Mouse (Mus musculus) embryonic facial prominence, embryonic 11.5 days (tissue): ENCODE data around the gene Trim50. TPM values are rescaled to one million over a fixed set of nuclear protein-coding genes. Genes with fewer than 3 reads are reported as not detected.
"Not testable (repeated sequence)": the region's sequence is repeated elsewhere in the genome, so short reads cannot be mapped to it uniquely, and the experiment has no call there.

Source experiments
- ATAC-seq: fragments of 200-750 bp; cut with Nextera tagmentation; replicated peaks from 2 replicates; pipeline ENCODE4 v1.8.0; 2017; ENCODE audit warnings: low read depth; ENCODE audit not compliant: insufficient number of reproducible peaks, low FRiP score, low TSS enrichment
- DNase-seq: peaks from one replicate; pipeline ENCODE4 v3.0.0-alpha.2; 2015; ENCODE audit warnings: low spot score
- H3K27ac ChIP-seq: fragments of 300-500 bp; sonication (generic); replicated peaks from 2 replicates; pipeline ENCODE4 v1.5.1; 2014; ENCODE audit warnings: mild to moderate bottlenecking, low read depth, low read length, control low read depth
- H3K27me3 ChIP-seq: fragments of 300-500 bp; sonication (generic); 2 replicates; pipeline ENCODE4 v1.6.1; 2014; ENCODE audit warnings: mild to moderate bottlenecking, low read length, moderate library complexity, mixed read lengths; ENCODE audit not compliant: control insufficient read depth, insufficient read depth
- H3K36me3 ChIP-seq: fragments of 300-500 bp; sonication (generic); replicated peaks from 2 replicates; pipeline ENCODE4 v1.6.1; 2014; ENCODE audit warnings: low read depth, mild to moderate bottlenecking, low read length, moderate library complexity, mixed read lengths; ENCODE audit not compliant: control insufficient read depth, insufficient read depth
- H3K4me1 ChIP-seq: fragments of 300-500 bp; sonication (generic); 2 replicates; pipeline ENCODE4 v1.6.1; 2014; ENCODE audit warnings: low read length, mixed read lengths; ENCODE audit not compliant: control insufficient read depth, insufficient read depth
- H3K4me2 ChIP-seq: fragments of 300-500 bp; sonication (generic); 2 replicates; pipeline ENCODE4 v1.6.1; 2014; ENCODE audit warnings: low read depth, mild to moderate bottlenecking, control low read depth, low read length, moderate library complexity
- H3K4me3 ChIP-seq: fragments of 300-500 bp; sonication (generic); 2 replicates; pipeline ENCODE4 v1.5.1; 2014; ENCODE audit warnings: low read depth, low read length, control low read depth
- H3K9ac ChIP-seq: fragments of 300-500 bp; sonication (generic); replicated peaks from 2 replicates; pipeline ENCODE4 v1.6.1; 2014; ENCODE audit warnings: mild to moderate bottlenecking, control low read depth, low read length
- H3K9me3 ChIP-seq: fragments of 300-500 bp; sonication (generic); replicated peaks from 2 replicates; pipeline ENCODE4 v1.6.1; 2016; ENCODE audit warnings: mild to moderate bottlenecking, low read length, inconsistent platforms, mixed read lengths; ENCODE audit not compliant: control insufficient read depth
- WGBS: fragments of 180-500 bp; shearing (Covaris S2); extraction: QIAGEN DNeasy Blood & Tissue Kit; methylation state at CpG from one replicate; pipeline ENCODE4 v1.1.7; 2014; 5-methylcytosine and 5-hydroxymethylcytosine counted together
- polyA plus RNA-seq: library from polyadenylated mRNA; unstranded; fragments of >200 nt; fragmentation: Nextera tagmentation; extraction: Ambion mirVana; gene quantifications from 2 replicates; pipeline ENCODE4 v1.2.1, GENCODE M21; 2014

The Trim50 gene
- polyA plus RNA-seq, 1 experiment from 2014 or later: not detected

GRCm38 (mm10) chr5:135356090-135356489 lies 3.0 kb downstream of the Trim50 start:
- H3K4me2 ChIP-seq: no peak overlapping the region

GRCm38 (mm10) chr5:135357556-135357955 lies 4.5 kb downstream of the Trim50 start:
- no peak overlapping the region for H3K27ac ChIP-seq
- H3K4me3 ChIP-seq: no peak overlapping the region
- no peaks in the 10 kb centered on the region for H3K27me3 ChIP-seq
- H3K36me3 ChIP-seq: no peaks in the 10 kb centered on the region
- no peaks in the 10 kb centered on the region for H3K4me1 ChIP-seq
- WGBS: 80% methylated on average over 2 of the region's 2 CpGs
- no peak overlapping the region for H3K9ac ChIP-seq
- H3K4me2 ChIP-seq: no peak overlapping the region
- no peak for DNase-seq
- ATAC-seq: no peak
- H3K9me3 ChIP-seq: 0 out of 2 replicates have a peak, but pooled peaks cover 2% of the 10 kb centered on the region

More at GRCm38 (mm10) chr5:135356090-135356489, 3.0 kb downstream of the Trim50 start:
- ATAC-seq (no peak), DNase-seq (no peak)
- no peak overlapping the region for H3K4me3 ChIP-seq
- H3K4me1 ChIP-seq: no peaks in the 10 kb centered on the region
- no peaks in the 10 kb centered on the region for H3K27me3 ChIP-seq
- H3K9ac ChIP-seq: no peak overlapping the region
- no peak overlapping the region for H3K27ac ChIP-seq
- WGBS: 68% methylated on average over 1 of the region's 1 CpGs
- H3K36me3 ChIP-seq: no peaks in the 10 kb centered on the region
- 0 out of 2 replicates have a peak, but pooled peaks cover 2% of the 10 kb centered on the region for H3K9me3 ChIP-seq

GRCm38 (mm10) chr5:135359772-135360171 lies 6.7 kb downstream of the Trim50 start:
- WGBS: 96% methylated on average over 2 of the region's 2 CpGs
- Histone ChIP-seq H3K27me3 (no peaks in the 10 kb centered on the region), H3K4me1 (no peaks in the 10 kb centered on the region), H3K4me3 (no peak overlapping the region), H3K27ac (no peak overlapping the region), H3K9me3 (0 out of 2 replicates have a peak, but pooled peaks cover 2% of the 10 kb centered on the region), H3K9ac (no peak overlapping the region), H3K4me2 (no peak overlapping the region), H3K36me3 (no peaks in the 10 kb centered on the region)
- ATAC-seq (no peak), DNase-seq (no peak)

GRCm38 (mm10) chr5:135362572-135362971 lies 9.5 kb downstream of the Trim50 start:
- 0 out of 2 replicates have a peak, but pooled peaks cover 2% of the 10 kb centered on the region for H3K9me3 ChIP-seq
- no peaks in the 10 kb centered on the region for H3K27me3 ChIP-seq
- H3K4me2 ChIP-seq: no peak overlapping the region
- no peak for ATAC-seq
- WGBS: 90% methylated on average over 3 of the region's 3 CpGs
- DNase-seq: no peak
- H3K4me1 ChIP-seq: no peaks in the 10 kb centered on the region
- H3K4me3 ChIP-seq: no peak overlapping the region
- H3K36me3 ChIP-seq: no peaks in the 10 kb centered on the region
- H3K27ac ChIP-seq: no peak overlapping the region
- H3K9ac ChIP-seq: no peak overlapping the region

- H3K4me1 ChIP-seq: no peaks in the 10 kb centered on the region
- no peak overlapping the region for H3K4me2 ChIP-seq
- no peak overlapping the region for H3K9ac ChIP-seq
- DNase-seq: peak; percentile 74
- H3K9me3 ChIP-seq: no peaks in the 10 kb centered on the region
- H3K27ac ChIP-seq: no peak overlapping the region
- no peak overlapping the region for H3K4me3 ChIP-seq
- 29% methylated on average over 12 of the region's 12 CpGs for WGBS
- H3K27me3 ChIP-seq: no peaks in the 10 kb centered on the region
- ATAC-seq: 0 out of 2 replicates have a peak, but pooled peaks have one; percentile 58
- H3K36me3 ChIP-seq: no peaks in the 10 kb centered on the region
Measured at GRCm38 (mm10) chr5:135363540-135363939, 10.4 kb downstream of the Trim50 start.

GRCm38 (mm10) chr5:135367841-135368240 lies 14.7 kb downstream of the Trim50 start:
- WGBS: 53% methylated on average over 6 of the region's 6 CpGs
- Histone ChIP-seq H3K9me3 (no peaks in the 10 kb centered on the region), H3K4me3 (no peak overlapping the region), H3K27ac (no peak overlapping the region), H3K27me3 (no peaks in the 10 kb centered on the region), H3K4me1 (no peaks in the 10 kb centered on the region; the same call in 1 of the 2 replicates), H3K4me2 (no peak overlapping the region), H3K36me3 (peaks cover 2% of the 10 kb centered on the region; the same call in 1 of the 2 replicates), H3K9ac (no peak overlapping the region)
- DNase-seq (peak; percentile 40), ATAC-seq (no peak)

- Histone ChIP-seq H3K4me1 (no peaks in the 10 kb centered on the region; the same call in 1 of the 2 replicates), H3K36me3 (peaks cover 4% of the 10 kb centered on the region), H3K9ac (no peak overlapping the region), H3K27ac (no peak overlapping the region), H3K4me3 (no peak overlapping the region), H3K4me2 (no peak overlapping the region), H3K9me3 (no peaks in the 10 kb centered on the region), H3K27me3 (no peaks in the 10 kb centered on the region)
- WGBS: 79% methylated on average over 6 of the region's 6 CpGs
- ATAC-seq (no peak), DNase-seq (no peak)
Measured at GRCm38 (mm10) chr5:135368312-135368711, 15.2 kb downstream of the Trim50 start.

GRCm38 (mm10) chr5:135369196-135369595 lies 16.1 kb downstream of the Trim50 start:
- Histone ChIP-seq H3K36me3 (peaks cover 11% of the 10 kb centered on the region), H3K4me2 (peak overlapping the region; percentile 85), H3K4me3 (peak overlapping the region; percentile 76)
- H3K9ac ChIP-seq, H3K27me3 ChIP-seq, H3K27ac ChIP-seq, ATAC-seq, DNase-seq, H3K4me1 ChIP-seq, H3K9me3 ChIP-seq: not testable (repeated sequence)
- WGBS: 63% methylated on average over 9 of the region's 9 CpGs
